Mouse (Mus musculus) B cell, adult 62 days (primary cell): ENCODE data around the gene Fjx1. TPM values are rescaled to one million over a fixed set of nuclear protein-coding genes. Genes with fewer than 3 reads are reported as not detected.

Experiments used
- total RNA-seq: library from RNA; stranded (reverse); gene quantifications from 4 replicates; pipeline ENCODE4 v1.2.4, GENCODE M21; 2023

Gene Fjx1
- 0.22 to 0.29 TPM in 2 of 4 replicates, not detected in the others for total RNA-seq

GRCm38 (mm10) chr2:102451671-102452549, at the start of gene Fjx1:
Gene Fjx1 (minus strand): TSS chr2:102452499.

GRCm38 (mm10) chr2:102407363-102408184, 44.7 kb downstream of the Fjx1 start, which contains the start of gene Trim44:
Gene Trim44 (minus strand): TSS chr2:102407828.

Other genes with a start within 250 kb of the Fjx1 start
- 52.7 to 62.7 TPM (median 55.8 TPM) in 4 replicates for gene Trim44, start 44.7 kb downstream of the Fjx1 start, total RNA-seq
- 0.72 to 2.8 TPM (median 0.93 TPM) in 4 replicates for gene Pamr1, start 97.5 kb upstream of the Fjx1 start, total RNA-seq
- 0.34 to 0.36 TPM in 2 of 4 replicates, not detected in the others for gene Slc1a2, start 206.2 kb upstream of the Fjx1 start, total RNA-seq